Mouse (Mus musculus): ENCODE results near the gene Lrrtm4. TPM values are rescaled to one million over a fixed set of nuclear protein-coding genes. Genes with fewer than 3 reads are reported as not detected.

Lrrtm4 gene
- polyA plus RNA-seq (2012; rRNA removed): 0.07 and 0.10 TPM in 2 replicates

DNA sequence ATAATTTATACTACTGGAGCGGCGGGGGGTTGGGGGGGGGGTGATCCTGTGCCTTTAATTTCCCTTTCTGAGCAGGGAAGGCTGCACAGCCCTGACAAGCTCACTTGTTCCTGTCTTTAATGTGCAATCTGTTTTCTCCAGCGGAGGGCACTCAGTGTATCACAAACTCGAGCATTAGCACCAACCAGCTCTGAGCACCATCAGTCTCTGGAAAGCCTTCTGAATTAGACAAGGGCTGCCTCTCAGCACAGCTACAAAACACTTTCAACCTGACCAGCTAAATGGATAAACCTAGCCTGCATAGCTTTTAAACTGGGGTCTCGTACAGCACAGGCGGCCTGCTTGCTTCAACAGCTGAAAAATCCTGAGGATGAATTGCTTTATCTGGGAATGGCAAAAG lies at the start of gene Lrrtm4:
TSS of gene Lrrtm4 (plus strand) at position 113 of the 400 bp plus-strand sequence.

Other genes with a start within 250 kb of the Lrrtm4 start
- gene Gm20594, start 201.0 kb upstream of the Lrrtm4 start, polyA plus RNA-seq (2012; rRNA removed): not detected in 2 replicates

All from ovary, adult 2 months (tissue).